Mouse (Mus musculus) T-helper 2 cell (primary cell): ENCODE measurements around the gene Clcn1.

Experiments
- in situ Hi-C: fragments of 300-600 bp; cut with MboI, MseI; formaldehyde crosslinking; loops from one replicate; pipeline ENCODE4 v1.15.1; 2025; ENCODE audit warnings: high pct_unique_total_duplicates

Clcn1 gene

DNA sequence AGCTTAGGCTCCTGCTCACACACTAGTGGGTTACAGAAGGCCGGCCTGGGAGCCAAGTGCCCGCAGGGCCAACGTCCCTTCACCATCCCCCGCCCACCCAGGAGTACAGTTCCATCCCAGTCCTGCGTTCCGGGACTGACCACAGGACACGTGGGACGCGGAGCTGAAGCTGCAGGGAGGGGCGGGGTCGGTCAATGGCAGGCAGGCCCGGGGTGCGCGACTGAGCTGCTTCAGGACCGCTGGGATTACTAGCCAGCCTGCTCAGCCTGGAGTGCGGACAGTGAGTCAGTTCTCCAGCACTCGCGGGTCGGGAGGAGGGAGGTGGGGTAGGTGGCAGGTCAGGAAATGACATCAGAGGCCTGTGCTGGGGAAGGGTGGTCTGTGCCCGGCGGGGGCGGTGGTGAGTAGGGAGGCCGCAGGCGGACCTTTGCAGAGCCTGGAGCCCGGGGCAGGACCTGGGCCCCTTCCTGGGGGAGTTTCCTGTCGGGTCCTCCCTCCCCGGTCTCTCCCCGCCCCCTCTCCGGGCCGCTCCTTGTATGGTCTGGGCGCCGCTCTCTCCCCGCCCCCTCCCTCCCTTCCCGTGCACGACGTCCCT, 63.0 kb downstream of the Clcn1 start, which contains the start of gene Zyx:
Zyx (plus strand) TSS at position 205 of the 595 bp plus-strand sequence.
- in situ Hi-C loops, result no loop called here

DNA sequence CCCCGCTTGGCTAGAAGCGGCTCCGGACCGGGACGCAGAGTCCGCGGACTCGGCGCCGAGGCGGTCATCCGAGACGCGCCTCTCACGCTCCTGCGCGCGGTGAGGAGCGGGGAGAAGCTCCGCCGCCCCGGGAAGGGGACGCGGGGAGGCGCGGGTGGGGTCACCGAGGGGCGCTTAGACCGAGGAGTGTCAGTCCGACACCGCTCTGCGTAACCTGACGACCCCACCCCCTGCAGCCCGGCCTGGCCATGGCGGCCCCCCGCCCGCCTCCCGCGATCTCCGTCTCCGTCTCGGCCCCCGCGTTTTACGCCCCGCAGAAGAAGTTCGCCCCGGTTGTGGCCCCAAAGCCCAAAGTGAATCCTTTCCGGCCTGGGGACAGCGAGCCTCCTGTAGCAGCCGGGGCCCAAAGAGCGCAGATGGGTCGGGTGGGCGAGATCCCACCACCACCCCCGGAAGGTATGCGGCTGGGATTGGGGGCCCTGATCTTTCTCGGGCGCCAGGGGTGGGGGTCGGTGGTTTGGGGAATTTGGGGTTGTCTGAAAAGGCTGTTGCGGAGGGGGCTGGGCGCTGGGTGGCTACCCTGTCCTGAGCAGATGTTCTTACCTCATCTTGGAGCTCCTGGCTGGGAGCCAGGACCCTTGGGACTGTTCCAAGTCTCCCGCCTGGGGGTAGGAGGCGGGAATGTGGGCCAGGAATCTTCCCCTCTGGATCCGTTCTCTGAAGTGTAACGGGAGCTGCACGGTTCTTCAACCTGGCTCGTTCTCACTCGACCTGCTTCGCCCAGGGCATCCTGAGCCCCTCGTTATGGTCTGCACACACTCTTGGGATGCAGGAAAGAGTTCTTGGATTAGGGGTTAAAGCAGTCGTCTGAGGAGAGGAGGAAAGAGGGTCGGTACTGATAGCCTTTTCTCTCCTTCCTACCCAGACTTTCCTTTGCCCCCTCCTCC, 63.8 kb downstream of the Clcn1 start:
- in situ Hi-C loops, result no loop called here

DNA sequence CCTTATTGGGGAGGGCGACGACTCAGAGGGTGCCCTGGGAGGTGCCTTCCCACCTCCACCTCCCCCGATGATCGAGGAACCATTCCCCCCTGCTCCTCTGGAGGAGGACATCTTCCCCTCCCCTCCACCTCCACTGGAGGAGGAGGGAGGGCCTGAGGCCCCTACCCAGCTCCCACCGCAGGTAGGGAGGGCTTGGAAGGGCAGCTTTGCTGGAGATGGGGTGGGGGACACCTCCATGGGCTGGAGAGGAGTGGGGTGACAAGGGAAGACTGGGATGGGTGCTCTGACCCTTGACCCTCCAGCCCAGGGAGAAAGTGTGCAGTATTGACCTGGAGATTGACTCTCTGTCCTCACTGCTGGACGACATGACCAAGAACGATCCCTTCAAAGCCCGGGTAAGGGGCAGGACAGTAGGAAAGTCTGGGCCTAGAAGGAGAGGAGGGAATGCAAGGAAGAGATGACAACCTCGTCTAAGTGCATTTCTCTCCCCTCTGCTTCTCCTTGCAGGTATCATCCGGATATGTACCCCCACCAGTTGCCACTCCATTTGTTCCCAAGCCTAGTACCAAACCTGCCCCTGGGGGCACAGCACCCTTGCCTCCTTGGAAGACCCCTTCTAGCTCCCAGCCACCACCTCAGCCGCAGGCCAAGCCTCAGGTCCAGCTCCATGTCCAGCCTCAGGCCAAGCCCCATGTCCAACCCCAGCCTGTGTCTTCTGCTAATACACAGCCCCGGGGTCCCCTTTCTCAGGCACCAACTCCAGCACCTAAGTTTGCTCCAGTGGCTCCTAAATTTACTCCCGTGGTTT, 64.7 kb downstream of the Clcn1 start:
- in situ Hi-C loops, result no loop called here

DNA sequence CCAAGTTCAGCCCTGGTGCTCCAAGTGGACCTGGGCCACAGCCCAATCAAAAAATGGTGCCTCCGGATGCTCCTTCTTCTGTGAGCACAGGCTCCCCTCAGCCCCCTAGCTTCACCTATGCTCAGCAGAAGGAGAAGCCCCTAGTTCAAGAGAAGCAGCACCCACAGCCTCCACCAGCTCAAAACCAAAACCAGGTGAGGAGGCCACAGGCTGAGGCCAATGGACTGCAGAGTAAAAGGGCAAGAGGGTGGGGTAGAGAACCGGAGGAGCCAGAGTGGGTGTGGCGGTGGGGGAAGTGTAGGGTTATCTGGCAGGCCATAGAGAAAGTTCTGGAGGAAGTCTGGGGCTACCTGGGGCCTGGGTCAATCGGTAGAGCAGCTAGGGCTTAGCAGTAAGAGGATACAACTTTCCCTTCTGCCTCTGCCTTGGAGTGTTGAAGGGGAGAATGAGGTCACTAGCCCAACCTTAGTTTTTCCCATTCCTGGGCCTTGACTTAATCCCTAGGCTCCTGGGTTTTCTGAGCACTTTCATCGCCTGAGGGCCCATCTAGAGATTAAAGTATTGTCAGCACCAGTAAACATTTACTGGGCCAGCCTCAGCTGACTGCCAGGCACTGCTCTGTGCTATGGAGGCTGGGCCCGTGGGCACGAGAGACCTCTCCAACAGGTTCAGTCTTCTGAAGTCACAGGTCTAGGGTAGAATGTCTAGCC, 65.4 kb downstream of the Clcn1 start:
- in situ Hi-C loops, result no loop called here

DNA sequence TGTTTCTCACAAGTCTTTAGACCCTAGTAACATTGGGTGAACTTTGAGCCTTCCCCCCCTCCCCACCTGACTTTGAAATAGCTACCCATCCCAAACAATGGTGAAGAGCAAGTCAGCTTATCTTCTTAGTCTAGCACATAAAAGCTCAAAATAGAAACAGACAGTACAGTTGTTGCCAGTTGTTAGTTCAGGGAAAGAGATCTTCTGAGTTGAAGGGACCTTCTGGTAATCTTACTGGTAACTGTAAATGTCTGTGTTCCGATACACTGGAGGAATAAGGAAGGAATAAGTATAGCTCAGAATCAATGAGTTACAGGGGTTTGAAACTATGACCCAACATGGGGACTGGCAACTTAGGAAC, 66.0 kb downstream of the Clcn1 start:
- in situ Hi-C loops, result no loop called here

DNA sequence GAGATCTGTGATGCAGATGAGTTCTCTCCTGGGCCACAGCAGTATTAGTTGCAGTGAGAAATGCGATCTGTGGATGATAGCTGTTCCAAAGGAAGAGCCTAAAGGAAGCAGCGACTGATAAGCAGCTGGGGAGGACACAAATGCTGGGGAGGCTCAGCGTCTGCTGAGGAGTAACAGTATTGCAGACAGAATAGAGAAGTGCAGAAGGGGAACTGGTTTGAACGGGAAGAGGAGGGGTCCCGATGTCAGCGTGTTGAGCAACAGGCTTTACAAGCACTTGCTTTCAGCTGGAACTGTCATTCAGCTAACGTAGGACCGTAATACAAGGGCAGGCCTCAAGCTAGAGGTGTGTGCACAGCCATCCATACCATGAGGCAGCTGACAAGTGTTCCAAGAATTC, 66.7 kb downstream of the Clcn1 start:
- in situ Hi-C loops, result no loop called here

DNA sequence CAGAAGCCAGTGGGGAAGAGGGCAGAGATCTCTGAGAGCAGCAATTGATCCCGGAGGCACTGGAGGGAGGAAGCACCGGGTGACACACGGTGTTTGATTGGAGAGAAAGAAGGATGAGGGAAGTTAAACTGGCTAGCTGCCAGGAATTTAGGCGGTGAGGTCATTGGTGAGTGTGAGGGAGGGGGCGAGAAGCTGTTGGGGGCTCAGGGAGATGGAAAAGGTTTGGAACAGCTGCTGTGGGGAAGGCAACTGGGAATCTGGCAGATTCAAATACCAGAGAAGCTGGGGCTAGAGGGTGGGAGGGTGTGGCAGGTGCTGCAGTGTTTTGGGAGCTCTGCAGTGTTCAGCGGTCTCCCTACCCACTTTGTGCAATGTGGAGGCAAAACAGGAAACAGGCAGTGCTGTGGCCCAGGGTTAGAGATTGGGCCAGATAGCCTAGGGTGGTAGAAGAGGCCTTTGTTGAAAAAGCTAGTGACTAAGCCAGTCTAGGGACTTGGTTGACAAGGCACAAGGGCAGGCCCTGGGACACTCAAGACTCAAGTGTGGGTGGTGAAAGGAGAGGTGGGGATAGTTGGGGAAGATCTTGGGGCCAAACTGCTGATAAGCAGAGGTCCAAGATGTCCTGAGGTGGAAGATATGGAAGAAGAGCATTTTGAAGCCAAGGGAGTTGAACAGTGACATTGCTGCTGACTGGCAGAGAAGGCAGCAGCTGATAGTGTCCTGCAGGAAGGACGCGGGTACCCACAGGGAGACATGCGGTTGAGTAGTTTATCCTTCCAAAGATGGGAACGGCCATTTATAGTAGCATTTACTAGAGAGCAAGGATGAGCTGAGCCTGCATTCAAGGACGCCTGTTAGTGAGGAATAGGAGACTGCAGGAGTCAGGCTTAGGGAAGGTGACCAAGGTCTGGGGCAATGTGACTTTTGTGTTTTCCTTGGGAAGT, 67.9 kb downstream of the Clcn1 start:
- in situ Hi-C loops, result no loop called here

DNA sequence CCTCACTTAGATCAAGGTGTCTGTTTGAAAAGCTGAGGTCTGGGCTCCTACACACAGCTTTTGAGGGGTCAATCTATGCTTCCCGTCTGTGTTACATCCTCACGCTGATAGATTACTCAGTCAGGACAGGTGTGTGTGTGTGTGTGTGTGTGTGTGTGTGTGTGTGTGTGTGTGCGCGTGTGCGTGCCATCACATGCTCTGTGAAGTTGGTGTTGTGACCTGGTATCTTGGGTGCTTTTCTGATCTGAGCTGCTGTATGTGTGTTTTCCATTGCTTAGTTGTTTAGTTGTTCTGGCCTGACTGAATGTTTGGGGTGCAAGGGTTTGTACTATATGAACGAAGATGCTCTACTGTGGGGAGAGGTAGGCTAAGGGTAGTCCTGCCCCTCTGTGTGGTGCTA, 68.9 kb downstream of the Clcn1 start:
- in situ Hi-C loops, result no loop called here

DNA sequence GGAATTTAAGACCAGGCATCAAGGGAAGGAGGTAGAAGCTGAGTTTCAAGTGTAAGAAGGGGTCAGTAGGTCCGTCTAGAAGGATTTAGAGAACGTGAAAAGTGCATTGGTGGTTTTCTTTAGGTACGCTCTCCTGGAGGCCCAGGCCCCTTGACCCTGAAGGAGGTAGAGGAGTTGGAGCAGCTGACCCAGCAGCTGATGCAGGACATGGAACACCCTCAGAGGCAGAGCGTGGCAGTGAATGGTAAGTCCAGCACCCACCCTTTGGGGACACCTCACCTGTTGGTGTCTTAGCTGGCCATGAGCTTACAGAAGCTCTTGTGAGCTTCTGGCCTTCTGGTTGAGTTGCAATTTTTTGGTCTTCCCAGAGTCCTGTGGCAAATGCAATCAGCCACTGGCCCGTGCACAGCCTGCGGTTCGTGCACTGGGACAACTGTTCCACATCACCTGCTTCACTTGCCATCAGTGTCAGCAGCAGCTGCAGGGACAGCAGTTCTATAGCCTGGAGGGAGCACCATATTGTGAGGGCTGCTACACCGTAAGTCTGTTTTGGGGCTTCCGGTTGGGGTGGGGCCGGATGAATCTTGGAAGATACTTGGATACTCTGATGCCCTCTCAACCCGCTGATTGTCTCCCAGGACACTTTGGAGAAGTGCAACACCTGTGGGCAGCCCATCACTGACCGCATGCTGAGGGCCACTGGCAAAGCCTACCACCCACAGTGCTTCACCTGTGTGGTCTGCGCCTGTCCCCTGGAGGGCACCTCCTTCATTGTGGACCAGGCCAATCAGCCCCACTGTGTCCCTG, 69.5 kb downstream of the Clcn1 start:
- in situ Hi-C loops, result no loop called here

DNA sequence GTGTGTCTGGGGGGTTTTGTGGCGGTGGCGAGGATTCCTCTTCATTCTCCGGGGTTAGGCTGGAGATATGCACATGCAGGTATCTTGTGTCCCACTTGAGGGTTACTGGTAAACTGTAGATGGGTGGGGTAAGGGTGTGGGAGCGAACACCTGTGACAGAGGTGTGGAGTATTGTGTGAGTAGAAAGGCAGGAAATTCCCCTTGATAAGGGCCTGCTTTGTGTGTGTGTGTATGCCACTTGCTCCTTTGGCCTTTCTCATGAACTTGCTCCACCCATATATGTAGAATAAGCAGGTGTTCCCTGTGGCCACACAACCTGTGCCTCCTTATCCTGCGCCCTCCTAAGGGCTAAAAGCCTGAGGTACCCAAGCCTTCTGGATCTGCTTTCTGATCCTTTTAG, 70.4 kb downstream of the Clcn1 start:
- in situ Hi-C loops, result no loop called here

DNA sequence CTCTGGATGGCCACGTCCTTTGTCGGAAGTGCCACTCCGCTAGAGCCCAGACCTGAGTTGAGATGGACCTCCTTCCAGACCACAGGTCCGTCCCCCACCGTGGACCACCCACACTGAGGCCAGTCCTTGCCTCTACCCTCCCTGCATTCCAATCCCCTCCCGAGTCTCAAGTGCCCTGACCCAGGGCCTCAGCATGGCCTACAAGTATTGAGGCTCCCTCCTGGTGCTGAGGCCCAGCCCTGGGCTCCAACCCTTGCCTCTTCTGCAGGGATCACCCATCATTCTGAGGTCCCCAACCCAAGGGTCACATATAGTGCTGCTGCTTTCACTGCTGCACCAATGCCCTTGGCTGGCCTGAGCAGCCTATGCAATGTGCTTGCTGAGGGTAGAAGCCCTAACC, 71.4 kb downstream of the Clcn1 start:
- in situ Hi-C loops, result no loop called here

DNA sequence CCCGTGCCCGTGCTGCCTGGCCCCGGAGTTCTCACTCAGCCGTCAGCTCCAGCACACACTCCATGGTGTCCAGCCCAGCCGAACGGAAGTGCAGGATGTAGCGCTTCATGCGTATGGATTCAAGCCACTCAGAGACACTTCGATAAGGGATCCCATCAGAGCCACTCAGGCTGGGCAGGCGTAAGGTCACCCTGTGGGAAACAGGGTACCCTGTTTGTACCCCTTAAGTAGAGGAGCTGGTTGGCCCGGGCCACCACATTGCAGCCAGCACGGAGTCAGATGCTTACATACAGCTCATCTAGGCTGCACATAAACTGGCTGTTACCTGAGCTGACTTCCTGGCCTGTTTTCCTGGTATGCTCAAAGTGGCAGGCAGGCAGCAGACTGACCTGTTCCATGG, 72.4 kb downstream of the Clcn1 start:
- in situ Hi-C loops, result no loop called here

DNA sequence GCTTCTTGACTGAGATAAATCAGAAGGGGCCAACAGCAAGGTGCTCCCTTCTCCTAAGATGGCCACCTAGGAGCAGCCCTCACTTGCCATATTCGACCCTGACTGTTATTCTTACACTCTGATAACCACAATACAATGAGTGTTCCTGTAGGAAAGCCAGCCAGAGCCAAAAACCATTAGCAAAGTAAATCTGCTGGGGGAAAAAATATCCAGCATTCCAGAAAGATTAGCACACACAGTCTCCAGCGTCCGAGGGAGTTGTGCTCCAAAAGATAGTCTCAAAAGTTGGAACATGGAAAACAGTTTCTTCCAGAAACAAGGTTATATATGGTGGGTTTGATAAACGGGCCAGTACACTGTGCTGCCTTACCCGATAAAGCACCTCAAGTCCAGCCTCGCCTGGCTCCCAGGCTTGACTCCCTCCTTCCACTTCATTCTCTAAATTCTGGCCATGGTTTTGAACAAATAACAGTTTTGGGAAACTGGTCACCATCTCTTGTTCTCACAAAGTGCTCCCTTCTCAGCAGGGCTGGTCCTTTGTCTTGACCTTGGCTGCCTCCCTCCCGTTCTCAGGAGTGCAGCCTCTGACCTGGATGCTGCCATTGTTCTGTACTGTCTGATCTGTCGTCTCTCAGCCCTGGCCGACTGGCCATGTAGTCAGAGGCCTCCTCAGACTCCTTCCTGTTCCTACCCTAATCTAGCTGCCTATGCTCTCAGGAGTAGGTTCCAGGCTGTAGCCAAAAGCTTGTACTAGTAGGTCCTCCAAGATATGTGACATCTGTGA, 73.1 kb downstream of the Clcn1 start:
- in situ Hi-C loops, result no loop called here

DNA sequence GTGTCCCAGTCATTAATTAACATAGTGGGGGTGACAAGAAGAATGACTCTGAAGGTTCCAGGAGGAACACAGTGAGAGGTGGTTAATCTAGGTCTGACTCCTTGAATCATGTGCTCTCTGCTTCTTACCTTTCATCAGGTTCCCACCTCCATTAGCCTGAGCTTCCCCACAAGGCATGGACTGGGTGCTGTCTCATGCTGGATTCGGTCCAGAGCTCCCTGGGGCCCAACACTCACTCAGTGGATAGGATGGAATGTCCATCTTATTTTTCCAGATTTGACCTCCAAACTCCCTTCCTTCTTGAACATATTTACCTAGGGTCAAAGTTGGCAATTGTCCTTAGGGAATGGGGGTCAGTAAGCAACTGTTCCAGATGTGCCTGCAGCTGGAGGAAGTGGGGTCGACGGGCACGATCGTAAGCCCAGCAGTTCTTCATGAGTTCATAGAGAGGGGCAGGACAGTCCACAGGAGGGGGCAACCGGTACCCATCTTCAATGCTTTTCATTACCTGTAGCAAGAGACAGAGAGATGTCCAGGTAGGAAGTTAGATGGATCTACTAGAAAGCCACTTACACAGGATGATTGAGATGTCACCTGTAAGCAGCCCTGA, 73.9 kb downstream of the Clcn1 start:
- in situ Hi-C loops, result no loop called here

DNA sequence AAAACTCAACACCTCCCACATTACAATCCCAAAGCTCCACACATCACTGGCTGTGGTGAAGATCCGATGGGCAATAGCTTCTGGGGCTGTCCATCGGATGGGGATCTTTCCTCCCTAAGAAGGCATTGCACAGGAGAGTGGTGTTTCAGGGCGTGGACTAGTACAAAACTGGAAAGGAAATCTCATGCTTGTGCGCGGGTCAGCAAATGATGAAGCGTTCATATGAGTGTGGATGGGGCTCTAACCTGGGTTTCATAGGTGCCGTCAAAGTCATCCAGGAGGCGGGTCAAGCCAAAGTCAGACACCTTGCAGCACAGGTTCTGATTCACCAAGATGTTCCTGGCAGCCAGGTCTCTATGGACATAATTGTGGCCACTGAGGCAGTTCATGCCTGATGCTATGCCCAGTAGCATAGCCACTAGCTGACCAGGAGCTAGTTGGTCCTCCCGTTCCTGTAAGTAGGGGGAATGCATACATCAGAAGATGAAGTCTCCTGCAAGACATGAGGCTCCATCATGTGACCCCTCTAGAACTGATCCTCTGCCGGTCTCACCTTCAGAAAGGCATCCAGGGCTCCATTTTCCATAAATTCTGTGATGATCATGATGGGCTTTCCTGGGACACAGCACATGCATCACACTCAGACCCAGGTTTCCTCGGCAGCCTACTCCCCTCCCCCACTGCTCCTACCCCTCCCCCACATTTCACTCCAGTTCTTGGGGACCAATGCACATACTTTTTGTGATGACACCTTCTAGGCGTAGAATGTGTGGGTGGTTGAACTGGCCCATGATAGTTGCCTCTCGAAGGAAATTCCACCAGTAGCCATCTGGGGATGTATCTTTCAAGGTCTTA, 74.8 kb downstream of the Clcn1 start:
- in situ Hi-C loops, result no loop called here

DNA sequence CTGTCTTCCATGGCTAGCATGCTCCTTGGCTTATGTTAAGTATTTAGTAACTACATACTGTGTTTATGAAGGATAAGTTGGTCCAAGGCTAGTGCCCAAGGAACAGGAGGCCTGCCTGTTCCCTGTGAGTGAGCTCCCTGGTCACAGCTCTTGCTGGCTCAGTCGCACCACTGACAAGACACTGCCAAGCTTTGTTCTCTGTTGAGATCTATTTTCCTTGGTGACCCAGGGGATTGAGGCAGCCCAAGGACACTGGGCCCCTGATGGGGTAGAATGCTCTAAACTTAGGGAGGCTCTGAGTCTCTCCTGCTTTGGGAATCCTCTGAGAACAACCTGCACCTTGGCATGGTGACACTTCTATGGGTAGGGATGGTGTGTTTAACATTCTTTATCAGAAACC, 75.6 kb downstream of the Clcn1 start:
- in situ Hi-C loops, result no loop called here

DNA sequence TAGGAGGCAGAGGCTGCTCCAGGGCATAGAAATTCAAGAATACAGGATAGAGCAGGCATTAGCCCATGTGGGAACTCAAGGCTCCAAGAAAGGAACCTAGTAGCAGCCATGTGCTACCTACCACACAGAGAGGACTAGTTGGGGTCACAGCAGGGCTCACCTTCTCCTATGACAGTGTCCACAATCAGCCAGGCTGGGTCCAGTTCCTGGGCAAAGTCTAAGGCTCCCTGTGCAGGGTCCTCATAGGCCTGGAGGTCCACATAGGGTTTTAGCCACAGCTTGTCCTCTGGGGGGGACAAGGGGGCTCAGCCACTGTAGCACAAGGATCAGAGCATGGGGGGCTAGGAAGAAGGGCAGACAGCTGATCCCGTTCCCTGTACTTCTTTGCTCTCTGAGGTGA, 76.0 kb downstream of the Clcn1 start:
- in situ Hi-C loops, result no loop called here

DNA sequence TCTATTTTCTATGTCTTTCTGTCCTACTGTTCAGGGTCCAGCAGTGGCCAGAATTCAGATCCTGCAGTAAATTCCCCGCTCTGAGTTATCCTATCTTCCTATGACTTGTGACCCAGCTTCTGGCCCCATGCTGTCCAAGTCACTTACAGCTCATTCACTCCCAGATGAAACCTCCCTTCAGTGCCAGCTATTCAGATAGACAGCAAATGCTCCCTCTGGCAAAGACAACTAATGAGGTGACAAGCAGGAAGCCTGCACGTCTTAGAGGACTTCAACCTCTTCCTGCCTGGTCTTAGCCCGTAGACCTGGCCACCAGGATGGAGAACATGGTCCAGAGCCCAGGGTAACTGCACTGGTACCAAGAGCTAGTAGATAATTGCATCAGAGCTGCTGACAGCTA, 76.5 kb downstream of the Clcn1 start:
- in situ Hi-C loops, result no loop called here
